Mouse (Mus musculus) hindbrain, embryonic 11.5 days (tissue): ENCODE results near the gene Lgals3. TPM values are rescaled to one million over a fixed set of nuclear protein-coding genes. Genes with fewer than 3 reads are reported as not detected.

Source experiments
- ATAC-seq: fragments of 200-750 bp; cut with Nextera tagmentation; 2 replicates; pipeline ENCODE4 v1.8.0; 2017; ENCODE audit warnings: mild to moderate bottlenecking, moderate TSS enrichment, moderate library complexity; ENCODE audit not compliant: low FRiP score
- DNase-seq: peaks from one replicate; pipeline ENCODE4 v3.0.0-alpha.2; 2015; ENCODE audit warnings: low spot score
- H3K27ac ChIP-seq: fragments of 300-500 bp; sonication (generic); 2 replicates; pipeline ENCODE4 v1.5.1; 2014; ENCODE audit warnings: mild to moderate bottlenecking, low read depth, low read length
- H3K27me3 ChIP-seq: fragments of 300-500 bp; sonication (generic); 2 replicates; pipeline ENCODE4 v1.6.1; 2014; ENCODE audit warnings: mild to moderate bottlenecking, low read length, moderate library complexity, mixed read lengths; ENCODE audit not compliant: control insufficient read depth, insufficient read depth
- H3K36me3 ChIP-seq: fragments of 300-500 bp; sonication (generic); 2 replicates; pipeline ENCODE4 v1.6.1; 2014; ENCODE audit warnings: mild to moderate bottlenecking, low read length, moderate library complexity, mixed read lengths; ENCODE audit not compliant: control insufficient read depth, insufficient read depth
- H3K4me1 ChIP-seq: fragments of 300-500 bp; sonication (generic); replicated peaks from 2 replicates; pipeline ENCODE4 v1.6.1; 2014; ENCODE audit warnings: low read length, mixed read lengths; ENCODE audit not compliant: control insufficient read depth, insufficient read depth
- H3K4me2 ChIP-seq: fragments of 300-500 bp; sonication (generic); replicated peaks from 2 replicates; pipeline ENCODE4 v1.6.1; 2014; ENCODE audit warnings: mild to moderate bottlenecking, low read depth, low read length
- H3K4me3 ChIP-seq: fragments of 300-500 bp; sonication (generic); 2 replicates; pipeline ENCODE4 v1.5.1; 2014; ENCODE audit warnings: low read depth, low read length
- H3K9ac ChIP-seq: fragments of 300-500 bp; sonication (generic); 2 replicates; pipeline ENCODE4 v1.6.1; 2014; ENCODE audit warnings: low read depth, low read length
- H3K9me3 ChIP-seq: fragments of 300-500 bp; sonication (generic); 2 replicates; pipeline ENCODE4 v1.6.1; 2016; ENCODE audit warnings: low read length; ENCODE audit not compliant: control insufficient read depth
- WGBS: fragments of 180-500 bp; shearing (Covaris S2); extraction: QIAGEN DNeasy Blood & Tissue Kit; methylation state at CpG from one replicate; pipeline ENCODE4 v1.1.7; 2014; 5-methylcytosine and 5-hydroxymethylcytosine counted together
- polyA plus RNA-seq: library from polyadenylated mRNA; unstranded; fragments of >200 nt; fragmentation: Nextera tagmentation; extraction: Ambion mirVana; gene quantifications from 2 replicates; pipeline ENCODE4 v1.2.1, GENCODE M21; 2014

Lgals3 gene
- polyA plus RNA-seq, 1 experiment from 2014 or later: 1.1 TPM

DNA sequence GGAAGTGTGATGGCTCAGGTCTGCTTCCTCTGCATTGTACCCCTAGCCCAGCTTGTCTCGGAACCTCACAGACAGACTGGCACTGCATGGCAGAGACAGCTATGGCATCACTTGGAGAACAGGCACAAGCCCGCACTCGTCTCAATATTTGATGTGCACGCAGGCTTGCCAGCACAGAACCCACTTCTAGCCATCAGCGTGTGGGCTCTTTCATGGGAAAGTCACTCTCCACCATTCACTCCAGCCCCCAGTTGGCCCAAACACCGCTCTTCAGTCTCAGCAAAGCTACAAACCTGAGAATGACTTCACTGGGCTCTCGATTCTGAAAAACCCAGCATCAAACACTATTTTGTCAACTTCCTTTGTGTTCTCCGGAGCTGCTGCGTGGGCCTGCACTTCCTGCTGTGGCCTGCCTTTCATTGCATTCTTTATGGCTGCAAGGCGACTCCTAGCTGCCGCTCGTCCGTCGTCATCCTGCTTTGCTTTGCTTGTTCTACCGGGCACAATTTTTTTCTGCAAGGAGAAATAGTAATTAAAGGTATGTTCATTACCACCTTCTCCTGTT, 28.0 kb downstream of the Lgals3 start:
- Histone ChIP-seq H3K9me3 (no peaks in the 10 kb centered on the region), H3K4me3 (no peak overlapping the region), H3K27ac (no peak overlapping the region), H3K9ac (no peak overlapping the region), H3K4me1 (no peaks in the 10 kb centered on the region), H3K27me3 (no peaks in the 10 kb centered on the region), H3K4me2 (no peak overlapping the region), H3K36me3 (peaks cover 8% of the 10 kb centered on the region; the same call in 1 of the 2 replicates)
- DNase-seq: no peak
- WGBS: 72% methylated on average over 15 of the region's 15 CpGs
- ATAC-seq: no peak

DNA sequence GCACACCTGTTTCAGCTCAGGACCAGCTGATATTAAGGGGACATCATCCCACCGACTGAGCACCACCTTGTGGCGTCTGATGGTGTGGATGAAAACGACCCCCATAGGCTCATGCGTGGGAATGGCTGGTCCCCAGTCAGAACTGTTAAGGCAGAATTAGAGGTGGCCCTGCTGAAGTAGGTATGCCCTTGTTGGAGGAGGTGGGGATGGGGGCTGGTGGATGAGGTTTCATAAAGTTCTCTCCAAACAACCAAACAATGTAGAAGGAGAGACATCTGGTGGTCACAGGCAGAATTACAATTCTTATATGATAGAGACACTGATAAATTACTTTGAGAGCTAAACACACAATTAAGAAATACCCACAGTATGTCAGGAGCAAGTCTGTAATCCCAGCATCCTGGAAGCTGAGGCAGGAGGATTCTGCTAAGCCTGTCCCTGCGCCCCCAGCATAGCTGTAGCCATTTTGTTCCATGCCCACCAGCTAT, 28.7 kb downstream of the Lgals3 start:
- Histone ChIP-seq H3K4me2 (no peak overlapping the region), H3K4me1 (no peaks in the 10 kb centered on the region), H3K27me3 (no peaks in the 10 kb centered on the region), H3K4me3 (no peak overlapping the region), H3K9me3 (no peaks in the 10 kb centered on the region), H3K9ac (no peak overlapping the region), H3K27ac (no peak overlapping the region), H3K36me3 (peaks cover 8% of the 10 kb centered on the region; the same call in 1 of the 2 replicates)
- no peak for ATAC-seq
- 64% methylated on average over 5 of the region's 5 CpGs for WGBS
- peak; percentile 47 for DNase-seq

DNA sequence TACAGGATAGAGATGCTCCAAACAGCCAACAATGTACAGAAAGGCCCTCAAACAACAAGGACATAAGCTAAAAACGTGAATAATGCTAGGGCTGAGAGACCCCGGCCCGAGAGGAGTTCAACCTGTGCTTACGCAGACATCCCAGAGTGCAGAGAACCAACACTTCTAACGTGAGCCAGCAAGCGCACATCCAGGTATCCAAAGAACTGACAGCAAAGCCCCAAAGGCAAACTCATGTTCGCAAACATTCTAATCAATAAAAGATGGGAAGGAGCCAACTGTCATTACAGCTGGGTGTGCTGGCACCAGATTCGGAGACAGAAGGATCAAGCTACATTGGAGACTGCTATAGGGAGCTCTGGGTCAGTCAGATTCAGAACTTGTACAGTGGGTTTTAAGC, 35.2 kb downstream of the Lgals3 start:
- H3K9ac ChIP-seq: no peak overlapping the region
- no peak overlapping the region for H3K4me3 ChIP-seq
- H3K36me3 ChIP-seq: 0 out of 2 replicates have a peak, but pooled peaks cover 6% of the 10 kb centered on the region
- H3K4me1 ChIP-seq: no peaks in the 10 kb centered on the region
- ATAC-seq (no peak), DNase-seq (no peak)
- H3K9me3 ChIP-seq: no peaks in the 10 kb centered on the region
- no peak overlapping the region for H3K27ac ChIP-seq
- no peaks in the 10 kb centered on the region for H3K27me3 ChIP-seq
- H3K4me2 ChIP-seq: no peak overlapping the region
- WGBS: 93% methylated on average over 8 of the region's 8 CpGs

DNA sequence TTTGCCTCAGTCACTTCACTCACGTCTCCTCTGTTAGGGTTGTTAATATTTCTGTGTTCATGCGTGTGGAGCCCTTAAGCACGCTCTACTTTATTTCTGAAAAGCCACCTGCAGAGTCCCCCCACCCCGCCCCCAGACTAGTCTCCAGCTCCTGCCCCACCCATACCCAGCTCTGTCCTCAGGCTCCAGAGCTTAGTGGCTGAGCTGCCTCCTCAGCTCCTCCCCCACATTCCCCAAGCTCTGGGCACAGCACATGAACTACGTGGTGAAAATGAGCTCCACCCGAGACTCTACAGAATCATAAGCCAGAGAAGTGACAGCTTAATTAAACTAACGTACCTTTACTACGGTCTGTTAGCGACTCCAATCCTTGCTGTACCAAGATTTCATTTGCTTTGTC, 38.4 kb downstream of the Lgals3 start:
- no peak overlapping the region for H3K4me3 ChIP-seq
- H3K9me3 ChIP-seq: no peaks in the 10 kb centered on the region
- no peak for DNase-seq
- 92% methylated on average over 9 of the region's 9 CpGs for WGBS
- H3K36me3 ChIP-seq: peaks cover 15% of the 10 kb centered on the region; the same call in 1 of the 2 replicates
- no peak for ATAC-seq
- H3K27ac ChIP-seq: no peak overlapping the region
- no peak overlapping the region for H3K4me2 ChIP-seq
- H3K4me1 ChIP-seq: no peaks in the 10 kb centered on the region
- H3K9ac ChIP-seq: no peak overlapping the region
- H3K27me3 ChIP-seq: no peaks in the 10 kb centered on the region

DNA sequence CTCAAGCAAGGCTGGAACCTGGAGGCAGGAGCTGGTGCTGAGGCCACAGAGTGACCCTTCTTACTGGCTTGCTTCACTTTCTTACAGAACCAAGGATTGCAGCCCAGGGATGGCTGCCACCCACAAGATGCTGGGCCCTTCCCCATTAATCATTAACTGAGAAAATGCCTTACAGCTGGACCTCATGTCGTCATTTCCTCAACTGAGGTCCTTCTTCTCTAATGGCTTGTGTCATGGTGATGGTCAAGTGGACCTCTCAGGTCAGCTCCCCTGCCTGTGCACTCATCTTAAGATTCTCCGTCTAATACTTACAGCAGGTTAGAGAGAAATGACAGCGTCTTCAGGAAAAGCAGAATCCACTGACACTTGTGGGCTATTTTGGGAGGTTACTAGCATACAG, 49.8 kb downstream of the Lgals3 start:
- 42% methylated on average over 3 of the region's 3 CpGs for WGBS
- ATAC-seq: no peak

DNA sequence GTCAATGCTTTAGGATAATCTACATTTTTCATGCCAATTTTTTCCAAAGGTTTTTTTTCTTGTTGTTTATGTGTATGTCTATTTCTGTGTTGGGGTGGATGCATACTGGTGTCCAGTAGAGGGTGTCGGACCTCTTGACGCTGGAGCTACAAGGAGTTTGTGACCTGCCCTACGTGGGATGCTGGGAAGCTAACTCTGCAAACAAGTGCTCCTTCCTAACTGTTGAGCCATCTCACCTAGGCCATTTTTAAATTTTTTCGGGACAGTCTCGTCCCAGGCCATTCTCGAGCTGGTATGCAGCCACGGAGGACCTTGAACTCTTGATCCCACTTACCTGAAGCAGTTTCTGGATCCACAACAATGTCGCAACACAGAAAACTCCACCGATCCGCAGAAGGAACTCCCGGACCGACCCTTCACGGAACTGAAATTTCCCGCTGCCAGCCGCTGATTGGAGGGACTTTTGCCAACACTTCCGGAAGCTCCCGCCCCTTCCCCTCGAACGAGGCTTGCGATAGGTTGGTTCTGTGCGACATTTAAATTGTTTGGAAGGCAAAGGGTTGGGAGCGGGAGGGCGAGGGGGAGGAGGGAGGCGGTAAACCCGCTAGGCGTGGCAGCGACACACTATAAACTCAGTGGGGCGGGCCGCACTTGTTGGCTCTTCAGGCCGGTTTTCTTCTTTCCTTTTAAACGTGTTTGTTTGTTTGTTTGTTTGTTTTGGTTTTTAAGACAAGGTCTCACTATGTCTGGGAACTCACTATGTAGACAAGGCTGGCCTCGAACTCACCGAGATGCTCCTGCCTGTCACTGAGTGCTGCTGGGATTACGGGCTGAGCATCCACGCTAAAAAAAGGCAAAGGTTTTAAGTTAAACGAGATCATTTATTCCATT, 50.5 kb downstream of the Lgals3 start, which contains the start of gene Dlgap5:
TSS of gene Dlgap5 (minus strand) at position 633 of the 891 bp plus-strand sequence.
- DNase-seq (peak; percentile 94), ATAC-seq (peak; percentile 96)
- Histone ChIP-seq H3K4me3 (peak within 1 kb of the TSS; percentile 39), H3K27ac (no peak within 1 kb of the TSS), H3K9ac (peak within 1 kb of the TSS; percentile 29), H3K4me2 (peak within 1 kb of the TSS; percentile 52), H3K9me3 (no peaks in the 10 kb centered on the region), H3K36me3 (no peaks in the 10 kb centered on the region), H3K4me1 (no peaks in the 10 kb centered on the region), H3K27me3 (no peaks in the 10 kb centered on the region)
- WGBS: 2% methylated on average over 36 of the region's 36 CpGs

More for the DNA sequence above, 49.8 kb downstream of the Lgals3 start:
- 0 out of 2 replicates have a peak, but pooled peaks cover 3% of the 10 kb centered on the region for H3K36me3 ChIP-seq
- H3K9ac ChIP-seq: peak overlapping the region; percentile 24
- H3K4me3 ChIP-seq: peak overlapping the region; percentile 39
- H3K27me3 ChIP-seq: no peaks in the 10 kb centered on the region
- DNase-seq: no peak
- H3K27ac ChIP-seq: no peak overlapping the region
- H3K9me3 ChIP-seq: no peaks in the 10 kb centered on the region
- H3K4me1 ChIP-seq: no peaks in the 10 kb centered on the region
- H3K4me2 ChIP-seq: peak overlapping the region; percentile 52

DNA sequence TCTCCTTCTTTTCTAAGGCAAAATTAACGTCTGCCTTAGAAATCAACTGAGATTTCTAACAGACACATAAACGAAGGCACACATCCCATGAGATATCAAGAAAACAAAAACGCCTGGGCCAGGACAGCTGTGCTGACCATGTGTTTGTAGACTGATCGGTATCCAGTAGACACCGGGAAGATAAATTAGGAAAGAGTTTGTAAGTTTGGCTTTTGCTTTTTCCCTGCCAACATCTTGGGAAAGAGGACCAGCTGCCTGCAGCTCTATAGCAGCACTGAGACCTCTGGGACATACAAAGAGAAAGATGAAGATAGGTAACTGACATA, 51.1 kb downstream of the Lgals3 start:
- WGBS: 51% methylated on average over 5 of the region's 5 CpGs
- Histone ChIP-seq H3K4me3 (peak overlapping the region; percentile 39), H3K4me2 (peak overlapping the region; percentile 52; the same call in 1 of the 2 replicates), H3K27ac (no peak overlapping the region), H3K27me3 (no peaks in the 10 kb centered on the region), H3K36me3 (no peaks in the 10 kb centered on the region), H3K9me3 (no peaks in the 10 kb centered on the region), H3K9ac (0 out of 2 replicates have a peak overlapping the region, but pooled peaks have one; percentile 29), H3K4me1 (no peaks in the 10 kb centered on the region)
- DNase-seq (no peak), ATAC-seq (peak; percentile 51; the same call in 1 of the 2 replicates)

DNA sequence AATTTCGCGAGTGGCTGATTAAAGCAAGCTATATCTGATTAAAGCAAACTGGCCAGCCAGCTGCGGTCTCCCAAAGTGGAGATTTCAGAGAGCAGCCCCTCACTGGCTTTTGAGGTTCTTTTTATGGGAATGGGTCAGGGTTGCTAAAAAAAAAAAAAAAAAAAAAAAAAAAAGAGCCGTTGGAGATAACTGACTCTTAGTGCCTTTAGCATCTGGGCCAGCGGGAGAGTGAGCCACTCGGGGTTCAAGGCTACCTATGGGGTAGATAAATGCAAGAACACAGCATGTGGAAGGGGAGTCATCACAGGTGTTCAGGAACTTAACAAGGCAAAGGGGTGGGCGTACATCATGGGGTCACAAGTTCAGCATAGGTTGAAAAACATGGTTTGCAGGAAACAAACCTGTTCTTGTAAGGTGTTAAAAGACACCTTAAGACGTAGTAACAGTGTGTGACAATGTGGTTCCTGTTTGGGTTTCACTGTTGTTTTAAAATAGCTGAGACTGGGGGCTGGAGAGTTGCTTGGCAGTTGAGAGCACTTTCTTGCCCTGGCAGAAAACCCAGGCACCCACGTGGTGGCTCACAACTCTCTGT, 51.6 kb downstream of the Lgals3 start:
- no peak for ATAC-seq

More for the DNA sequence above, 51.6 kb downstream of the Lgals3 start:
- no peaks in the 10 kb centered on the region for H3K36me3 ChIP-seq
- H3K27me3 ChIP-seq: no peaks in the 10 kb centered on the region
- no peak overlapping the region for H3K4me3 ChIP-seq
- no peaks in the 10 kb centered on the region for H3K4me1 ChIP-seq
- no peaks in the 10 kb centered on the region for H3K9me3 ChIP-seq
- no peak overlapping the region for H3K9ac ChIP-seq
- DNase-seq: no peak
- H3K4me2 ChIP-seq: no peak overlapping the region
- WGBS: 80% methylated on average over 9 of the region's 9 CpGs
- H3K27ac ChIP-seq: no peak overlapping the region
